Mouse (Mus musculus) lung, adult 2 months (tissue): Measurements from ENCODE around the gene Ifitm1.

Experiments
- CTCF ChIP-seq: fragments of 200-500 bp; IDR thresholded peaks from 2 replicates; pipeline ENCODE4 v1.5.1; 2011; ENCODE audit warnings: mild to moderate bottlenecking, low read length, control low read depth; ENCODE audit not compliant: insufficient read depth
- POLR2A ChIP-seq: fragments of 200-500 bp; IDR thresholded peaks from 2 replicates; pipeline ENCODE4 v1.6.1; 2011; ENCODE audit warnings: low read depth, mild to moderate bottlenecking, control low read depth, low read length, borderline replicate concordance; ENCODE audit errors: extremely low read depth

- TF ChIP-seq POLR2A (no peak), CTCF (no peak)
Measured at GRCm38 (mm10) chr7:140927181-140927580, 39.8 kb upstream of the Ifitm1 start.
